Mouse (Mus musculus) skeletal muscle tissue, postnatal 0 days (tissue): Measurements from ENCODE around the gene Smc1b. TPM values are rescaled to one million over a fixed set of nuclear protein-coding genes. Genes with fewer than 3 reads are reported as not detected.

Source experiments
- polyA plus RNA-seq: library from polyadenylated mRNA; unstranded; fragments of >200 nt; fragmentation: Nextera tagmentation; extraction: Ambion mirVana; gene quantifications from 2 replicates; pipeline ENCODE4 v1.2.1, GENCODE M21; 2015

Gene Smc1b
- polyA plus RNA-seq: 0.12 and 0.22 TPM in 2 replicates

DNA sequence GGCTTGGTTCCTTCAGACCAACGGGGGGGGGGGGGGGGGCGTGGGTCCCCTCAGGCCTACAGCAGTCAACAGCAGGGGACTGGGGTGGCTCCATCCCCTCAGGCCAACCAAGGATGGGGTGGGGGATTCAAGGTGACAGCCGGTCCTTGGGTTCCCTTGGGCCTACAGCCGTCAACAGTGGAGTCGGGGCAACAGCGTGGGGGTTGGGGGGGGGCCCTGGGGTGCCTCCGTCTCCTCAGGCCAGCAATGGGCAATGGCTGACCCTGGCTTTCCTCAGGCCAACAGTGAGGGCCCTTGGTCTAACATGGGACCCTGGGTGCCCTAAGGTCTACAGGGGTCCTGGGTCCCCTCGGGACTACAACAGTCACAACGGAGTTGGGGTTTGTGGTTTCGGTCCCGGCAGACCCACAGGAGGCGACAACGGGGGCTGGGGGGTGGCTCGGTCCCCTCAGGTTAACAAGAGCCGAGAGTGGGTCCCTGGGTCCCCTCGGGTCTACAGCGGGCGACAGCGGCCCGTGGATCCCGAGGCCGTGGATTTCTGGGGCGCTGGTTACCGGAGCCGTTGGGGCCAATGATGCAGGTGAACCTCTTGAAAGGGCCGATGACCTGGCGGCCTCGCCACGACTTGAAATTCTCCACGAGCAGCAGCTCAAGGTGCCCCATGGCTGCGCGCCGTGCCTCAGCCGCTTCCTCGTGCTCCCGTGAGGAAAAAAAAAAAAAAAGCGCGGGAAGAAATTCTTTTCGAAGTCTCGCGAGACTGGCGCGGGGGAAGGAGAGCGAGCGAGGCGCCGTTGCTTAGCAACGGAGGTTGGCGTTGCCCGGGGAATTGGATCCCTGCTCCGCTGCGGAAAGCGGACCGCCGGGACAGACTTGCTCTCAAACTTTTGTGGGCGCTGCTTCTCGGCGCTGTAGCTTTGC is at the start of gene Smc1b, which contains the start of gene Ribc2:
Gene Smc1b, minus strand, starts transcription at position 690 of the 918 bp plus-strand sequence.
Gene Ribc2, plus strand, starts transcription at position 804 of the 918 bp plus-strand sequence.

DNA sequence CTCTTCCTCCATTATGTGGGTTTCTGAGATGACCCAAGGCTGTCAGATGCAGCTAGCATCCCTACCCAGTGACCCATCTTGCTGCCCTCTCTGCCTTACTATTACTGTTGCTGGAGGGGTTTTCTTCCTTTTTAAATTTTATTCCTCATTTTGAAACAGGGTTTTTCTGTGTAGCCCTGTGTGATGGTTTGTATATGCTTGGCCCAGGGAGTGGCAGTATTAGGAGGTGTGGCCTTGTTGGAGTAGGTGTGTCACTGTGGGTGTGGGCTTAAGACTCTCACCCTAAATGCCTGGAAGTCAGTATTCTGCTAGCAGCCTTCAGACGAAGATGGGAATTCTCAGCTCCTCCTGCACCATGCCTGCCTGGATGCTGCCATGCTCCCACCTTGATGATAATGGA is 103.1 kb downstream of the Smc1b start, which contains the start of gene Fam118a:
Gene Fam118a, plus strand, starts transcription at position 301 of the 400 bp plus-strand sequence.

DNA sequence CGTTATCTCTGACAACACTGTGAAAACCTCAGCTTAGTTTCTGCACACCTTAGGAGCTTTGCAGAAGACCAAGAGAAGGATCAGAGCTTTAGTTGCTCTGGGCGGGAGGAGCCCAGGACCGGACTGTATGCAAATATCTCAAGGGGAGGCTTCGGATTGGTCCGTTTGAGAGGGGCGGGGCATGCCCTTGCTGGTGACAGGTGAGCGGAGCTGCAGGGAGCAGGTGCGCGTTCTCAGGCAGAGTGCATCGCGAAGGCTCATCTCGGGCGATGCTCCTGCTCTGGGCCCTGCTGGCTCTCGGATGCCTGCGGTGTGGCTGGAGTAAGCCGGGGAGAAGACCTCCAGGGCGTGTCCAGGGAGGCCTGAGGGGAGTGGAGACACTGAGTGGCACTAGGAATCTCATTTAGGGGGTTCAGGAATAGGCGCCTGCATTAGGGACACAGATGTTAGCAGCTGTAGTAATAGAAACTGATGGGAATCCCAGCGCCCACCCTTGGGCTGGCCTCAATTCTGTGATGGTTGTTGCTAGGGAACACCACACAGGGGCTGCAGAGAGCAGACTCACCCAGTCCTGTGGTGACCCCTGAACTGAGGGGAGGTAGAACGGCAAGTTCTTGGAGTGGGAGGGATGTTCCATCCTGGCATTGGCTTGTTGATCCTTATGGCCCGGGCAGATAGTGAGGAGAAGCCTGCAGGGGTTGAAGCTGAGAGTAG is 114.7 kb downstream of the Smc1b start, which contains the start of gene Upk3a:
Gene Upk3a, plus strand, starts transcription at position 191 of the 714 bp plus-strand sequence.

Other genes with a start within 250 kb of the Smc1b start
- 0.13 and 0.16 TPM in 2 replicates for gene Gm29666, start 211.9 kb downstream of the Smc1b start, polyA plus RNA-seq
- 14.8 and 15.8 TPM in 2 replicates for gene Nup50, start 208.6 kb downstream of the Smc1b start, polyA plus RNA-seq
- gene 5031439G07Rik, start 143.4 kb downstream of the Smc1b start, polyA plus RNA-seq: 4.3 and 6.4 TPM in 2 replicates
- gene Upk3a, start 114.8 kb downstream of the Smc1b start, polyA plus RNA-seq: not detected in 2 replicates
- 8.6 and 10.0 TPM in 2 replicates for gene Fam118a, start 103.0 kb downstream of the Smc1b start, polyA plus RNA-seq
- gene Ribc2, start 114 bp upstream of the Smc1b start, polyA plus RNA-seq: not detected in 2 replicates
- 55.3 and 58.2 TPM in 2 replicates for gene Fbln1, start 74.0 kb upstream of the Smc1b start, polyA plus RNA-seq
- 112 and 121 TPM in 2 replicates for gene Atxn10, start 204.3 kb upstream of the Smc1b start, polyA plus RNA-seq